Mouse (Mus musculus): Measurements from ENCODE around the gene Gys2.
"Not testable (repeated sequence)": the region's sequence is repeated elsewhere in the genome, so short reads cannot be mapped to it uniquely, and the experiment has no call there.

Gene Gys2

DNA sequence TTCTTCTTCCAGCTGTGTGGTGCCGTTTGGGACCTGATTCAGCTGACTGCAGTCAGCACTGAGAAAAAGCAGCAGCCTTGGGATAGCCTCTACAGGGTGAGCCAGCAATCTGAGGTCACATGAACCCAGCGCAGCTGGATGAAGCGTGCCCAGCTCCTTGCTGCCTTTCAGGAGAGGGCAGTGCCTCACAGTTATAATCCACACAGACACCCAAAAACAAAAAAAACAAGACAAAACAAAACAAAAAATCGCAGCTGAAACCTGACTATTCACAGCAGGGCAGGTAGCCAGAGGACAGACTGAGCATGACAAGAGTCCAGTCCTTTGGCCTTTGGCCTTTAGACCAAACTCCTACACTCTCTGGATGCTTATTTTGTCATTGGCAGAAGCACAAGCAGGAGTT is at the start of gene Gys2:
TSS of gene Gys2 (minus strand) at position 309 of the 403 bp plus-strand sequence.
- no peak for ATAC-seq (ENCODE audit: insufficient number of reproducible peaks, low FRiP score, low TSS enrichment)

DNA sequence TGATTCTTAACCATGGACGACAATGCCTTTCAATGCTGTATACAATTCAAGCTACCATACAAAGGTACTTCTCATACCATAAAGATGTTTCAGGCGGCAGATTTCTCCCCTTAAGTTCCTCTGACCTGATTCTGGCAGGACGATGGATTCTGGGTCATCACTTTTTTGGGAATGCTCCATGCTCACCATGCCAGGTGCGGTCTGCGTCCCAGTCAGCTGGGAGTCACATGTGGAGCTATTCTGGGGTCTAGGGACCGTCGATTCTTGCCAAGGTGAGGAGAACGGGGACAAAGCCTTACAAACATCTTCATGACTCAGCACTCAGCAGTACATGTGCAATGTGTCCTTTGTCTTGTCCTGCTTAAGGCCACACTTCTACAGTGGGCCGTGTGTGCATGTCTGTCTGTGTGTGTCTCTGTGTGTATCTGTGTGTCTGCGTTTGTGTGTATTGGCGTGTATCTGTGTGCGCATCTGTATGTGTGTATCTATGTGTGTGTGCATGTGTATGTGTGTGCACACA is 48.7 kb upstream of the Gys2 start:
- no peak for ATAC-seq (ENCODE audit: insufficient number of reproducible peaks, low FRiP score, low TSS enrichment)

GRCm38 (mm10) chr6:142519110-142519509 is 46.2 kb upstream of the Gys2 start:
- ATAC-seq (ENCODE audit: insufficient number of reproducible peaks, low FRiP score, low TSS enrichment) = peak; percentile 22

GRCm38 (mm10) chr6:142515379-142515778 is 42.5 kb upstream of the Gys2 start:
- not testable (repeated sequence) for ATAC-seq (ENCODE audit: insufficient number of reproducible peaks, low FRiP score, low TSS enrichment)

- no peak for ATAC-seq (ENCODE audit: insufficient number of reproducible peaks, low FRiP score, low TSS enrichment)
Observed at GRCm38 (mm10) chr6:142514912-142515311, 42.0 kb upstream of the Gys2 start.

GRCm38 (mm10) chr6:142512902-142513301 is 40.0 kb upstream of the Gys2 start:
- no peak for ATAC-seq (ENCODE audit: insufficient number of reproducible peaks, low FRiP score, low TSS enrichment)

DNA sequence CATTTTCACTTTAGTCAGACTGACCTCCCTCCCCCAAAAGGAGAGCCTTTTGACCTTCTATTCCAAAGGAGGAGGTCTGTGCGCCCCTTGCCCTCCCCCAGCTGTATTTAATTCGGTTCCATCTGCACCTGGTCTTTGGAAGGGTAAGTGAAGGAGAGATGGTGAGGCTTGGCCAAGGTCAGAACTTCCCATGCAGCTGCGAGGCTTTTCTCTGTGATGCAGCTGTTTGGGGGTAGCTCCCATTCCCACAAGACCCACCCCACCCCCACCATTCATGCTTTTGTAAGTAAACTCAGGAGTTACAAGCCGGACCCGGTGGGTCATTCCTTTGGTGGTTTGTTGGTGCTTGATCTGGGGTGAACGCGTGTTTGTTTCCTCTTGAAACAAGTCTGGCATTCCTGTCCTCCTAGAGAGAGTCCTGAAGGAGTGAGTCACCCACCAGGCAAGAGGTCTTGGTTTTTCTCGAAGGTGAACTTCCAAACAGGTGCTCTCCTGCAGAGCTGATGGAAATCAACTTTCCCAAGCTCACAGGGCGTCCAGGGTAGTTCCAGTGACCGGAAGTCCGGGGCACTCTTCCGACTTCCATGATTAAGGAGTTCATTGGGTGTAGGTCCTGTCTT is 38.7 kb upstream of the Gys2 start:
- ATAC-seq (ENCODE audit: insufficient number of reproducible peaks, low FRiP score, low TSS enrichment) = no peak

- ATAC-seq (ENCODE audit: insufficient number of reproducible peaks, low FRiP score, low TSS enrichment) = no peak
Observed at GRCm38 (mm10) chr6:142508663-142509062, 35.8 kb upstream of the Gys2 start.

- peak; percentile 96 for ATAC-seq (ENCODE audit: insufficient number of reproducible peaks, low FRiP score, low TSS enrichment)
Observed at GRCm38 (mm10) chr6:142507785-142508162, 34.9 kb upstream of the Gys2 start, which contains the start of gene Ldhb. Gene Ldhb, minus strand, starts transcription at chr6:142507957.

GRCm38 (mm10) chr6:142507033-142507784 is 34.3 kb upstream of the Gys2 start:
- ATAC-seq (ENCODE audit: insufficient number of reproducible peaks, low FRiP score, low TSS enrichment) = peak; percentile 56

- ATAC-seq (ENCODE audit: insufficient number of reproducible peaks, low FRiP score, low TSS enrichment) = no peak
Observed at GRCm38 (mm10) chr6:142506338-142507032, 33.6 kb upstream of the Gys2 start.

GRCm38 (mm10) chr6:142503601-142504000 is 30.7 kb upstream of the Gys2 start:
- ATAC-seq (ENCODE audit: insufficient number of reproducible peaks, low FRiP score, low TSS enrichment) = no peak

- ATAC-seq (ENCODE audit: insufficient number of reproducible peaks, low FRiP score, low TSS enrichment) = no peak
Observed at GRCm38 (mm10) chr6:142502519-142503125, 29.7 kb upstream of the Gys2 start.

- ATAC-seq (ENCODE audit: insufficient number of reproducible peaks, low FRiP score, low TSS enrichment) = not testable (repeated sequence)
Observed at GRCm38 (mm10) chr6:142490114-142490513, 17.2 kb upstream of the Gys2 start.

DNA sequence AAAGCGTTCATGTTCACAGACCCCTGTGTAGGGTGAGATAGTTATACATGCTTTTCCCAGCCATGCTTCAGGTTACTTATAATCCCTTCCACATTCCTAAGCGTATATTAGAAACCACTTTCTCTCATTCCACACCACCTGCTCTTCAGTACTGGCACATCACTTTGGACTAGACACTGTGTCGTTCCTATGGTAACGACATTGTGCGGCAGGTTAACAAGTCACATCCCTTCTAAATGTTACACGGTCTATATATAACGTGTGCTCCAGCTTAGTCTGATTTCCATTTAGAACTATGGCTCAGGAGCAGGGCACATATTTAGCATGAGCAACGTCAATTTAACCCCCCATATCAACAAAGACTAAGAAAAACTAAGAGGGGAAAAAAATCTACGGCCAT is 14.7 kb upstream of the Gys2 start:
- ATAC-seq (ENCODE audit: insufficient number of reproducible peaks, low FRiP score, low TSS enrichment) = no peak

GRCm38 (mm10) chr6:142485478-142486123 is 12.7 kb upstream of the Gys2 start:
- no peak for ATAC-seq (ENCODE audit: insufficient number of reproducible peaks, low FRiP score, low TSS enrichment)

- no peak for ATAC-seq (ENCODE audit: insufficient number of reproducible peaks, low FRiP score, low TSS enrichment)
Observed at GRCm38 (mm10) chr6:142477239-142477638, 4.3 kb upstream of the Gys2 start.

GRCm38 (mm10) chr6:142471141-142471540 is 1.8 kb downstream of the Gys2 start:
- ATAC-seq (ENCODE audit: insufficient number of reproducible peaks, low FRiP score, low TSS enrichment) = no peak

DNA sequence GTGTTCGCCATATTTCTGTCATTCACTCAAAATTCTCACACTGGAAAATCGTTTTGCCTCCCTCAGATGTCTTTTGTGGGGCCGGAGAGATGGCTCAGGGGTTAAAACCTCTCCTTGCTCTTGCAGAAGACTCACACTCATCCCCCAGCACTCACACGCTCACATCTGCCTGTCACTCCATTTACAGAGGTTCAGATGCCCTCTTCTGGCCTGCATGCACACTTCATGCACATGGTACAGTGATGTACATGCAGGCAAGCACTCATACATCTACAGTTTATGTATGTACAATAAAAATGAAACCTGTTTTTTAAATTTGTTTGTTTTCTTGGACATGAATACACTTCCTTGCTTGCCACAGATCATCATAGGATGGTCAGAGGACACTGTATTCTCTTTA is 3.3 kb downstream of the Gys2 start:
- no peak for ATAC-seq (ENCODE audit: insufficient number of reproducible peaks, low FRiP score, low TSS enrichment)

- ATAC-seq (ENCODE audit: insufficient number of reproducible peaks, low FRiP score, low TSS enrichment) = no peak
Observed at GRCm38 (mm10) chr6:142462194-142462593, 10.7 kb downstream of the Gys2 start.
